Mouse (Mus musculus) megakaryocyte, embryonic 14.5 days (primary cell): ENCODE results near the gene Kif1b.
"Not testable (repeated sequence)": the region's sequence is repeated elsewhere in the genome, so short reads cannot be mapped to it uniquely, and the experiment has no call there.

ENCODE experiments used
- FLI1 ChIP-seq: IDR thresholded peaks from 2 replicates; pipeline ENCODE4 v1.6.1; 2012; ENCODE audit warnings: low read length, inconsistent platforms, mixed read lengths
- GATA1 ChIP-seq: IDR thresholded peaks from 3 replicates; pipeline ENCODE4 v1.6.1; 2012; ENCODE audit warnings: mixed read lengths, low read length, inconsistent platforms, borderline replicate concordance

DNA sequence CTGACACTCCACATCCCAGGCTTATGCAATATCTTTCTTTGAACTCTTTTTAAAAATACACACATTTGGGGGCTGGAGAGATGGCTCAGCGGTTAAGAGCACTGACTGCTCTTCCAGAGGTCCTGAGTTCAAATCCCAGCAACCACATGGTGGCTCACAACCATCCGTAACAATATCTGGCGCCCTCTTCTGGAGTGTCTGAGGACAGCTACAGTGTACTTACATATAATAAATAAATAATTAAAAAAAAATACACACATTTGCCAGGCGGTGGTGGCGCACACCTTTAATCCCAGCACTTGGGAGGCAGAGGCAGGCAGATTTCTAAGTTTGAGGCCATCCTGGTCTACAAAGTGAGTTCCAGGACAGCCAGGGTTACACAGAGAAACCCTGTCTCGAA, 96.1 kb downstream of the Kif1b start:
- TF ChIP-seq GATA1, FLI1: not testable (repeated sequence)
